Mouse (Mus musculus) MEL-GATA-1-ER (cell line): ENCODE results near the gene Itpr2.

Experiments used
- DNase-seq: peaks from one replicate; pipeline ENCODE4 v3.0.0-alpha.2; 2012; ENCODE audit warnings: low read depth; ENCODE audit errors: extremely low read depth

Itpr2 gene

GRCm38 (mm10) chr6:146352258-146352805, 149.7 kb downstream of the Itpr2 start:
- DNase-seq = no peak

GRCm38 (mm10) chr6:146351816-146352215, 150.2 kb downstream of the Itpr2 start:
- DNase-seq = no peak

GRCm38 (mm10) chr6:146347568-146347967, 154.5 kb downstream of the Itpr2 start:
- DNase-seq = no peak

GRCm38 (mm10) chr6:146346545-146347195, 155.4 kb downstream of the Itpr2 start:
- no peak for DNase-seq

- DNase-seq = no peak
Measured at GRCm38 (mm10) chr6:146344732-146345131, 157.3 kb downstream of the Itpr2 start.

GRCm38 (mm10) chr6:146343671-146344384, 158.2 kb downstream of the Itpr2 start:
- DNase-seq = no peak

GRCm38 (mm10) chr6:146342995-146343394, 159.0 kb downstream of the Itpr2 start:
- DNase-seq = no peak

GRCm38 (mm10) chr6:146341934-146342333, 160.1 kb downstream of the Itpr2 start:
- DNase-seq = no peak

- no peak for DNase-seq
Measured at GRCm38 (mm10) chr6:146341413-146341812, 160.6 kb downstream of the Itpr2 start.

GRCm38 (mm10) chr6:146340951-146341350, 161.1 kb downstream of the Itpr2 start:
- DNase-seq = no peak

GRCm38 (mm10) chr6:146339779-146340178, 162.2 kb downstream of the Itpr2 start:
- DNase-seq = peak; percentile 29

- no peak for DNase-seq
Measured at GRCm38 (mm10) chr6:146337237-146337636, 164.8 kb downstream of the Itpr2 start.

- no peak for DNase-seq
Measured at GRCm38 (mm10) chr6:146335191-146335590, 166.8 kb downstream of the Itpr2 start.

GRCm38 (mm10) chr6:146333506-146333905, 168.5 kb downstream of the Itpr2 start:
- DNase-seq = no peak

GRCm38 (mm10) chr6:146331017-146331669, 170.9 kb downstream of the Itpr2 start:
- no peak for DNase-seq

- DNase-seq = no peak
Measured at GRCm38 (mm10) chr6:146329079-146329478, 172.9 kb downstream of the Itpr2 start.

- DNase-seq = no peak
Measured at GRCm38 (mm10) chr6:146326631-146327030, 175.4 kb downstream of the Itpr2 start.

GRCm38 (mm10) chr6:146324541-146325204, 177.3 kb downstream of the Itpr2 start:
- DNase-seq = no peak

- no peak for DNase-seq
Measured at GRCm38 (mm10) chr6:146322555-146322954, 179.5 kb downstream of the Itpr2 start.

- DNase-seq = no peak
Measured at GRCm38 (mm10) chr6:146321951-146322350, 180.1 kb downstream of the Itpr2 start.

- DNase-seq = no peak
Measured at GRCm38 (mm10) chr6:146316415-146316814, 185.6 kb downstream of the Itpr2 start.

- no peak for DNase-seq
Measured at GRCm38 (mm10) chr6:146315153-146315552, 186.9 kb downstream of the Itpr2 start.
